Mouse (Mus musculus) testis, postnatal 10 days (tissue): ENCODE results near the gene Ezh2.
"Not testable (repeated sequence)": the region's sequence is repeated elsewhere in the genome, so short reads cannot be mapped to it uniquely, and the experiment has no call there.

ENCODE experiments used
- DNase-seq: peaks from one replicate; pipeline ENCODE4 v3.0.0; 2021; ENCODE audit warnings: low spot score

Gene Ezh2

GRCm38 (mm10) chr6:47594926-47595623 is at the start of gene Ezh2:
TSS of gene Ezh2 (minus strand) at chr6:47595341.
- peak; percentile 97 for DNase-seq

GRCm38 (mm10) chr6:47636527-47637076 is 41.5 kb upstream of the Ezh2 start:
- no peak for DNase-seq

- no peak for DNase-seq
Observed at GRCm38 (mm10) chr6:47635995-47636526, 40.9 kb upstream of the Ezh2 start.

- no peak for DNase-seq
Observed at GRCm38 (mm10) chr6:47635207-47635994, 40.3 kb upstream of the Ezh2 start.

DNA sequence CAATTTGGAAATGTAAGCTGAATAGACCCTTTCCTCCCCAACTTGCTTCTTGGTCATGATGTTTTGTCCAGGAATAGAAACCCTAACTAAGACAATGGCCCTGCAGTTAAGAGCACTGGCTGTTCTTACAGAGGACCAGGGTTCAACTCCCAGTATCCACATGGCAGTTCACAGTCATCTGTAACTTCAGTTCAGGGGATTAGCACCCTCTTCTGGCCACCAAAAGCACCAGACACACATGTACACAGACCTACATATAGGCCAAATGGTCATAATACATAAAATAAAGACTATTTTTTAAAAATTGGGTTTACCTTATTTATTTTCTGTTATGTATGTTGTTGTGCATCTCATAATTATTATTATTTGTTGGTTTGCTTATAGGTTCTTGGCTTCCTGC is 38.3 kb upstream of the Ezh2 start:
- no peak for DNase-seq

- not testable (repeated sequence) for DNase-seq
Observed at GRCm38 (mm10) chr6:47630061-47630460, 34.9 kb upstream of the Ezh2 start.

DNA sequence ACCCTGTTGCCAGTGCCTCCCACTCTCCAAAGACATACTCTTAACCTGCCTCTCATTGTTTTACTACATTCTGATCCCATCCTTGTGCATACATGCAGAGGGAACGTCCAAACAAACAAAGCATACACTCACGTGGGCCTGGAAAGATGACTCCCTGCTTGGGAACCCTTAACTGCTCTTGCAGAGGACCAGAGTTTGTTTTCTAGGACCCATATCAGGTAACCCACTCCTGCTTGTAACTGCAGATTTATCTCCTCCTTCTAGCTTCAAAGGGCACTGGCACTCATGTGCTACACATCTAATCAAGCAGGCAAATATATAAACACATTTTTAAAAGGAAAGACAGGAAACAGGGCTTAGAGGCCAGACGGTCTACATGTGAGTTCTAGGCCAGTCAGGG is 32.8 kb upstream of the Ezh2 start:
- no peak for DNase-seq

GRCm38 (mm10) chr6:47626976-47627375 is 31.8 kb upstream of the Ezh2 start:
- DNase-seq = not testable (repeated sequence)

- DNase-seq = no peak
Observed at GRCm38 (mm10) chr6:47621039-47621438, 25.9 kb upstream of the Ezh2 start.

DNA sequence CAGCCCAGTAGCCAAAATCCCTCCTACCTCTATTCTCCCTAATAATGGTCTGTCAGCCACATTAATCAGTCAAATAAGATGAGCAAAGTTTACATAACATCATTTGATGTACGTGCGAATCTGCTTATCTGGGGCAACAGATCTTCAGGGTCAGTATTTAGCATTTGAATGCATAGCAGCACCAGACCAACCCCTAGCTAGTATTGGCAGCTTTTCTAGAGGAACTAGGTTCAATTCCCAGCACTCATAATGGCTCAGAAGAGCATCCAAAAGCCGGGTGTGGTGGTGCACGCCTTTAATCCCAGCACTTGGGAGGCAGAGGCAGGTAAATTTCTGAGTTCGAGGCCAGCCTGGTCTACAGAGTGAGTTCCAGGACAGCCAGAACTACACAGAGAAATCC is 13.2 kb upstream of the Ezh2 start:
- not testable (repeated sequence) for DNase-seq

GRCm38 (mm10) chr6:47601931-47602330 is 6.8 kb upstream of the Ezh2 start:
- no peak for DNase-seq

GRCm38 (mm10) chr6:47595696-47596095 is 555 bp upstream of the Ezh2 start:
- peak; percentile 51 for DNase-seq

DNA sequence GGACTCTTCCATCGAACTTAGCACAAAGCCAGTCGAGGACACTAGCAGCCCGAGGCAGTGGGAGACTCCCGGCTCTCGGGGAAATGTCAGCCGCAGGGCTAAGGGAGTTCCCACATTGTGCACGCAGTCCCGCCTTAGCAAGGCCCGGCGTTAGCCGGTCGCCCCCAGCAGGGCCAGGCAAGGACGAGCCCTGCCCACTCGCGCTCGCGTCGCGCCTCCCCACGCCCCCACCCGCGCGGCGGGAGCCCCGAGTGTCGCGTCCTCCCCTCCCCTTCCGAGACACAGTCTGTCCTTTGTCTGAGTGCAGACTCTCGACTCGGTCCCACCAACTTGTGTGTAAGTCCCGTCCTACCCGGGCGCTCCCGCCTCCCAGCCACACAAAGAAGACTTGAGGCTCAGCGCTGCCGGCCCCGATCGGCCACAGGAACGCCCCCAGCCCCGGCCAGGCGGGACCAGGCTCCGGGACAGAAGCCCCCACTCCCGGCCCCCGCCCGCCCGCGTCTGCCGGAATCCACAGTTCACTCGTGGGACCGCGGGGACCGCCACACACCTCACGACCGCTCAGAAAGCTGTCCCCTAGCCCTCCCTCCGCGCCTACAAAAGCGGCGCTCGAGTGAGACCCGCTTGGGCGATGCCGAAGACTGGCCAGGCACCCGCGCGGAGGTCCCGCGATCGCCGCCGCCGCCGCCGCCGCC is 853 bp downstream of the Ezh2 start:
- DNase-seq = peak; percentile 80

- no peak for DNase-seq
Observed at GRCm38 (mm10) chr6:47593590-47593989, 1.6 kb downstream of the Ezh2 start.

DNA sequence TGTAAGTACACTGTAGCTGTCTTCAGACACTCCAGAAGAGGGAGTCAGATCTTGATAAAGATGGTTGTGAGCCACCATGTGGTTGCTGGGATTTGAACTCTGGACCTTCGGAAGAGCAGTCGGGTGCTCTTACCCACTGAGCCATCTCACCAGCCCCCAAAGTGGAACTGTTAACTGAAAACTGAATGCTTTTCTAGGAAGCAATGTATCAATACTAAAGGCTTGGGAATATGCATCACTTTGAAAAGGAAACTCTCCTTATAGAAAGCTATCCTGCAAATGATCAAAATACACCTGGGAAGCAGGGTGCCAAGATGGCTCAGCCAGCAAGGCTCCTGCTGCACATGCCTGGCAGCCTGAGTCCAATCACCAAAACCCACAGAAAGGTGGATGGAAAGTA is 7.8 kb downstream of the Ezh2 start:
- not testable (repeated sequence) for DNase-seq

GRCm38 (mm10) chr6:47572887-47573286 is 22.3 kb downstream of the Ezh2 start:
- no peak for DNase-seq

DNA sequence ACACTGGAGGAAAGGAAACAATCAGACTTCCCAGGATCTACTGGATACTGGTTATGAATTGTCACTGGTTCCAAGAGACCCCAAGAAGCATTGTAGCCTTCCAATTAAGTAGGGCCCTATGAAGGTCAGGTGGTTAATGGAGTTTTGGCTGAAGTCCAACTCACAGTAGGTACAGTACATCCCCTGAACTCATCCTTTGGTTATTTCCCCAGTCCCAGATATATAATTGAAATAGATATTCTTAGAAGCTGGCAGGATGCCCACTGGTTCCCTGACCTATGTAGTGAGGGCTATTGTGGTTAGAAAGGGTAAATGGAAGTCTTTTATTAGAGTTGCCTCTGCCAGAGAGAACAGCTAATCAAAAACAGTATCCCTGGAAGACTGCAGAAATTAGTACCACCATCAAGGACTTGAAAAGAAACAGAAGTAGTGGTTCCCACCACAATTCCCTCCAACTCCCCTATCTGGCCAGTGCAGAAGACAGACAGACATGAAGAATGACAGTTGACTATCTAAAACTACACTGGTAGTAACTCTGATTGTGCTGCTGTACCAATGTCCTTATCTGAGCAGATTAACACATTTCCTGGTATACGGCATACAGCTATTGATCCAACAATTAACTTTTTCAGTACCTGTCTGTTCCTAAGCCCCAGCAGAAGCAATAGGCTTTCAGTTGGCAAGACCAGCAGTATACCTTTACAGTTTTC is 29.7 kb downstream of the Ezh2 start:
- no peak for DNase-seq

DNA sequence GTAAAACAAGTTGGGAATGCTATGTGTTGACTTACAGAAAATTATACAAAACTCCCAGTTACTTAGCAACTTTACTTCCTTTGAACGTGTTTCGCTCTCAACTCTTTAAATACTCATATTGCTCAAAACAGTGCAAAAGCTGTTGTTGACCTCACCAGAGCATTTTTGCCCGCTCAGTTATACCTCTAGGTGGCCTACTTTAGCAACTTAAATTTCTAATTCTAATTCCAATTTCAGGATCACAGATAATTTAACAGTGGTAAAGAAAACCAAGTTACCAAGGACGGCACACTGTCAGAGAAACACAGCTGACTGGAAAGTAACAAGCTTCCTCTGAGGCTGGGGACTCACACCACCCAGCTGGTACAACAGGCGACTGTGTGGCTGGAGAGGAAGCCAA is 33.7 kb downstream of the Ezh2 start:
- DNase-seq = no peak

DNA sequence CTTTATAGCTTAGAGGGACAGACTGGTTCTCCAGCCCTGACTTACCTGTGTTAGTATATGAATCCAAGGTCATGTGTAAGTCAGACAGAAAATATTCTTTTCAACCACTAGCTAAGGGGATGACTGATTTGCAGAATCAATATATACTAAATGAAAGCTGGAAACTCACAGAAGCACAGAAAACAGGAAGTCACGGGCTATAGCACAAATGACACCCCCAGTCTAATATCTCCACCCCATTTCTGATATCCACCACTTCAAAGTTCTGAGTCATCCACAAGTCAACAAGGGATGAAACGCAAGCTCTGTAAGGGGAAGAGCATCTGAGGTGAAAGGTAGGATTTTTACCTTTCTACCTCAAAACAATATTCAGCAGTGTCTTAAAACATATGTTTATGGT is 34.3 kb downstream of the Ezh2 start:
- DNase-seq = no peak

GRCm38 (mm10) chr6:47560407-47560806 is 34.7 kb downstream of the Ezh2 start:
- DNase-seq = no peak

- no peak for DNase-seq
Observed at GRCm38 (mm10) chr6:47559287-47559686, 35.9 kb downstream of the Ezh2 start.

DNA sequence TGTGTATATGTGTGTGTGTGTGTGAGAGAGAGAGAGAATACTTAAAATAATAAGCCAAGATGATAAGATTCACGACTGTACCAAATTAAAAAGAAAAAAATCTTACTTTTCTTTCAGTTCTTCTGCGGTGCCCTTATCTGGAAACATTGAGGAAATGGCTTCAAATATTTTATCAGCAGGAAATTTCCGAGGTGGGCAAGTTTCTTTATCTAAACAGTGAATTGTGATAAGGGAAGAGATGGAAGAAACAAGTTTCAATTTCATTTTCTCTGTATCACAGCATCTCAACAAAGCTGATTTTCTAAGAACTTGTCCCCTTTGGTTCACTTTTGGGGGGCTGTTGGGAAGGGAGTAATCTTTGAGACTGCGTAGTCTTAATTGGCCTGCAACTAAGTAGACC is 42.9 kb downstream of the Ezh2 start:
- DNase-seq = no peak
